Mouse (Mus musculus) G1E (cell line): ENCODE measurements around the gene Cspg4.
"Not testable (repeated sequence)": the region's sequence is repeated elsewhere in the genome, so short reads cannot be mapped to it uniquely, and the experiment has no call there.

Experiments used
- CTCF ChIP-seq: IDR thresholded peaks from 2 replicates; pipeline ENCODE4 v1.5.1; 2012; ENCODE audit warnings: low read depth, low read length, inconsistent platforms, mixed read lengths
- GATA1 ChIP-seq: IDR thresholded peaks from 2 replicates; pipeline ENCODE4 v1.6.1; 2012; ENCODE audit warnings: borderline replicate concordance, low read length, inconsistent platforms, mixed read lengths
- POLR2AphosphoS5 ChIP-seq: IDR thresholded peaks from 2 replicates; pipeline ENCODE4 v1.6.1; 2012; ENCODE audit warnings: low read depth, low read length, inconsistent platforms; ENCODE audit not compliant: insufficient replicate concordance
- TAL1 ChIP-seq: conservative IDR thresholded peaks from 2 replicates; pipeline ENCODE4 v1.6.1; 2012; ENCODE audit warnings: low read depth, low read length, inconsistent platforms, mixed read lengths

GRCm38 (mm10) chr9:56947481-56947880 is 82.6 kb downstream of the Cspg4 start:
- TF ChIP-seq CTCF: peak; percentile 63
- not testable (repeated sequence) for TF ChIP-seq TAL1, GATA1, POLR2AphosphoS5
